Mouse (Mus musculus): Measurements from ENCODE around the gene Shmt2. TPM values are rescaled to one million over a fixed set of nuclear protein-coding genes. Genes with fewer than 3 reads are reported as not detected.

Shmt2 gene
- total RNA-seq, 2 experiments from 2014 or later: 43.7 to 45.1 TPM

- DNase-seq: no peak
These were observed 10.0 kb downstream of the Shmt2 start for GRCm38 (mm10) chr10:127512307-127512666.

DNA sequence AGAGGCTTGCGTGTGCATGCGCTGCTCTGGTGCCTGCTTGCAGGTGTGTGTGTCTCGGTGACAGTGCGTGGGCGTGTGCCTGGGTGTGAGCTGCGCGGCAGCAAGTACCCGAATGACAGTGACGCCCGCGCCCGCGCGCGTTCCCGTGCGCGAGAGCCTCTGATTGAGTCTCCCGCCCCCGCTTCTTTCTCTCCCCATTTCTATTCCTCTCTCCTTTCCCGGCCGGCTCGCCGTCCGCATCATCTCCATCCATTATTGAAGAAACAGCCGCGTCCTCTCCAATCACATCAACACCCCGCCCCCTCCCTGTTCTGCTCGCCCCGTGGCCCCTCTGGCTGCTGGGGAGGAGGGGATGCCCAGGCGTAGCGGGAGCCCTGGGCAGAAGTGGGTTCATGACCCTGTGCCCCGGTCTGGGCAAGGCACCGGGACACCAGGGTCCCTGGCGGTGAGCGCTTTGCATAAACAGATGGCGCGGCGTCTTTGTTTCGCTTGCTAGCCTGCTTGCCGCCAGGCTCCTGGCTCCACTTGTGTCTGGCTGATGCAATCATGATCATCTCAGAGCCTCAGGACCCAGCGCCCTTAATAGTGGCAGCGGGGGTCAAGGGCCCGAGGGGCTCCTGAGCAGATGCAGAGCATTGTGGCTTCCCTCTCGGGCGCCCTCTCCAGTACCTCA lies 10.5 kb downstream of the Shmt2 start:
- DNase-seq: peak; percentile 44

GRCm38 (mm10) chr10:127510895-127511617 lies 11.2 kb downstream of the Shmt2 start:
- DNase-seq: no peak

- no peak for DNase-seq
These were observed 12.2 kb downstream of the Shmt2 start for GRCm38 (mm10) chr10:127509837-127510701.

DNA sequence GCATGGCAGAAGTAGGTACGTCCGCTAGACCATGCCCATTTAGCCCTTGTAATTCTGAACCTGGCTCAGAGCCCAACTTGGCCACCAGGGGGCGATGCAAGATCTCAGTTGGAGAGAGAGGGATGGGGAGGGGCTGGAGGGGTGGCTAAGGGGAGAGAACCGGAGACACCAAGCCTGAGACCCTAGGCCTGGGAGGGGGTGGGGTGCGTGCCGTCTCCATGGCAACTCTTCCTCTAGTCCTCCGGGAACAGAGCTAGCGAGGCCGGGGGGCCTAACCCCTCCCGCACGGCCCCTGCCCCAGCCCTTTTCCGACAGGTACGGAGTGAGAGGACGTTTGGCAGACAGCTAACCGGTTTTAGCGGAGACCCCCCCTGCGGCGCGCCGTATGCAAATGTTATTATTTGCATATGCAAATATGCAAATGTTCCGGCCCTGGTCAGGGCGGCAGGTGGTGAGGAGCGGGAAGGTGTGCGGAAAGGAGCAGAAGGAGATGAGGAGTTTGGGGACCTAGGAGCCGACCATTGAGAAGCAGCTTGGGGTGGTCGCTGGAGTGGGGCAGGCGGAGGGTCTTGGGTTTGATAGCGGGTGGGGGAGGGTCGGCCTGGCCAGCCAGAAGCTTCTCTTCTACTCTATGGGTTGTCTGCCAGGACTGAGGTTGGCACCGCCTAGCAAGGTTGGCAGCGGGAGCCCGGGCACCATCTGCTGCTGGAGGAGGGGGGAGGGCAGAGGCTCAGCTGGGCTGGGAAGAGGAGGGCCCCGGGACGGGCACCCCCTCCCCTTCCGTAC lies 13.0 kb downstream of the Shmt2 start:
- peak; percentile 93 for DNase-seq

GRCm38 (mm10) chr10:127508239-127508638 lies 14.0 kb downstream of the Shmt2 start:
- peak; percentile 81 for DNase-seq

DNA sequence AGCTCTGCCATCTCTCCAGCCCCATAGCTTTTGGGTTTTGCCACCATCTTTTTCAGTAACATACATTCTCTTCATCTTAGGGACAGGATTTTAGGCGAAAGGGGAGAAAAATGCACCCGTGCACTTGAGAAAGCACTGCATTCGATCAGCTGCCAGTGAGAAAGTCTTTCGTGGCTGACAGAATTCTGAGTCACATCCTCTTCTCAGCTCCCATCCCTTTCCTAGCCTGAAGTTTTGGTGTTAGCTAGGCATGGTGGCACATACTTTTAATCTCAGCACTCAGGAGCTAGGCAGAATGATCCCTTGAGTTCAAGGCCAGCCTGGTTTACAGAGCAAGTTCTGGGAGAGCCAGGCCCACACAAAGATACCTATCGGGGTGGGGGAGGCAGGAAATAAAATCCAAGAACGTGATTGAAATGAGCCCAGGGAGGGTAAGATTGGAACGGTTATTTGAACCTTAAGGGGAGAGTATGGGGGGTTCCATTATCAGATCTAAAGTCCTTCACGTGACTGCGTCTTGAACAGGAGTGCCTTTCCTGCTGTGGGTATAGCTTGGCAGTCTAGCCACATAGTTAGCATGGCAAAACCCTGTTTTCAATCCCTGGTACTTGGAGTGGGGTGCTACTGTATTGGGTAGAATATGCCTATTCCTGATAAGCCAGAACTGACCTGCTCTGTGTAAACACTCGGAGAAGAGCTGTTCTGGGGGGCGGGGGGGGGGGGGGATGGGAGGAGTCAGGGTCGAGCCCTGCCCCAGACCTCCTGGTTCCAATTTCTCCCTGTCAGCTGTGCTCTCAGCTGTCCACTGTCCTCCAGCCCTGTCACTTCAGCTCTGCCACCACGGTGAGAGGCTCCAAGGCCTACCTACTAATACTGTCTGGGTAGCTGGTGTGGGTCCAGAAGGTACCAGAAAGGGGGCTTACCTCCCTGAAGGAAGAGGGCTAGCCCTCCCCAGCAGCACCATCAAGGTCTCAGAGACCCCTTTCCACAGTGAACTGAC lies 21.1 kb downstream of the Shmt2 start, which contains the start of gene Stac3:
Gene Stac3, plus strand, starts transcription at position 793 of the 1,000 bp plus-strand sequence.
- no peak for DNase-seq

GRCm38 (mm10) chr10:127500042-127500441 lies 22.2 kb downstream of the Shmt2 start:
- DNase-seq: no peak

GRCm38 (mm10) chr10:127499516-127499915 lies 22.7 kb downstream of the Shmt2 start:
- no peak for DNase-seq

DNA sequence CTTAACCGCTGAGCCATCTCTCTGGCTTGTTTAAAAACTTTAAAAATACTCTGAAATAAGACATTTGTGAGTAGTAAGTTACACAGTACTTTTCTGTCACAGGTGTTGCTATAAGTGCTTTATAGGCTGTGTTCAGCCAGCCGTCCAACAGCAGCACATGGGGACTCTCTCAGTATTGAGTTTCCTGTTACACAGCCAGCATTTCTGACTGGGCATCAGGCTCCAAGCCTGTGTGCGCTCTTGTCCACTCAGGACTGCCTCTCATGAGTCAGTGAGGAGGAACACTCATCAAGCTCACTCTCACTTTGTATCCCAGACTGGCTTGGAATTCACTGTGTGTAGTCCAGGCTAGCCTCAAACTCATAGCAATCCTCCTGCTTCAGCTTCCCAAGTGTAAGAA lies 26.1 kb downstream of the Shmt2 start:
- no peak for DNase-seq

GRCm38 (mm10) chr10:127492118-127492517 lies 30.1 kb downstream of the Shmt2 start:
- no peak for DNase-seq

DNA sequence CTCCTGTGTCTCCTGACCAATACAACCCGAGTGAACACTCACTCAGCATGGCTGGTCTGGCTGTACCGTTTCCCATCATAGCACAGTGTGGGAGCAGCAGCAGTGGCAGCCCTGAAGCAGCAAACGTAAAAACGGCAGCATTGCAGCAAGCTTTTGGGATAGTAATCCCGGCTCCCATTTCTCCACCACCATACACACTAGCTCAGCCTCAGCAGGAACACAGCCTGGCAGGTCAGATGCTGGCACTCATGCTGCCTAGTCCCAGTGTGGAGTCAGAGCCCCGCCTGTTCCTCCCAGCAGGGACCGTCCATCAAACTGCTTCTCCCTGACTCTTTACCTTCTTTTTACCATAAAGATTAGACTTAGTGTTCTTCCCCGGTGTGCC lies 31.1 kb downstream of the Shmt2 start:
- DNase-seq: no peak

DNA sequence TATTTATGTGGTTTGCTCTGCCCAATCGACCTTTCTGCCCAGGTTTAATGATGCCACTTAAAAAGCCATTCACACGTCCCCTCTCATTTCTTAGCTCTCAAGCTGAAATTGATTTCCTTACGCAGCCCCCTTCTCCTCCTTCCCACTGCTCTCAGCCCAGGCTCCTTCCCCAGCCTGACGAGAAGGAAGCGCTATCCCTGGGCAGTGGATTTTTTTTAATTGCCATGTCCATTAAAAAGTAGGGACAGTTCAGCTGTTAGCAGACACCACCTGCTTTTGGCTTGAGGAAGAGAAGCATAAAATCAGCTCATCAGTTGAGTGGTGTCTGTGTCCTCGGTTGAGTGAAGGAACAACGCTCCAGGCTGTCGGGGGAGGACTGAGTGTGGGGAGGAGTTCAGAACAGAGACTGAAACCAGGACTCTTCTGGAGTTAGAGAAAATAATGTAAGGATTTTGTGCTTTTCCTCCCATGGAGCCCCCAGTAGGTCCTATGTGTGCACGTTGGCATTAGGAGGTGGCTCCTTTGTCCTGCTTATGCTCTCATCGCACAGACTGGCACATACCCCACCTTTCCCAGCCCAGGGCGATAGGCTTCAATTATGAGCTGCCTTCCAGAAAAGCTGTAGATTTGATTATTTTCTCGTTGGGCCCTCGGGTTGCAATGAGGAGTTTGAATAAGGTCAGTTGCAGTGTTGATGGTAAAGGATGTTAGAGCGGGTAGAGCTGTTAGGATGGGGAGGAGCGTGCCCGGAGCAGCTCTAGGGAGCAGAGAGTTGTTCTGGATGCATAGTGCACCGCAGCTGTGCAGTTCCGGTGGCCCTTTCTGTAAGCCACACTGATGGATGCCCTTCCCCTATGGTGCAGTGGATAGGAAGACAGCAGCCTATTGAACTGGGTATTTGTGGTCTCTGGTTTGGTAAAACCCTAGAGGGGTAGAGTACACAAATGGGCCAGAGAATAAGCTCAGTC lies 31.8 kb downstream of the Shmt2 start:
- no peak for DNase-seq

DNA sequence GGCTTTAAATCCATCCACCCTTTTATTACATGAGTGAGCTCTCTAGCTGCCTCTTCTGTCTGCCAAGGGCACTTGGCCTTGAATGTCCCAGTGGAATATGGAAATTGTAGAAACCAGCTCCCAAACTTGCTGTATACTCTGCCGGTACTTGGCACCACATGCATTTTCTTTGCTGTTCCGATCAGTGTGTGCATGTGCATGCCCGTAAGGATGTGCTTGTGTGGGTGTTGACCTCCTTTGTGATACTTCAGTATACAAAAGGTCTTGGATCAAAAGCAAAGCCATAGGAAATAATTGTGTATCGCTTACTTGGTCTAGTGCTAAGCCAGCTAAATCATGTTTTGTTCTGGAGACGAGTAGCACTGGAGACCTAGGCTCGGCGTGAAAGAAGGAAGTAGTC lies 33.4 kb downstream of the Shmt2 start:
- no peak for DNase-seq

DNA sequence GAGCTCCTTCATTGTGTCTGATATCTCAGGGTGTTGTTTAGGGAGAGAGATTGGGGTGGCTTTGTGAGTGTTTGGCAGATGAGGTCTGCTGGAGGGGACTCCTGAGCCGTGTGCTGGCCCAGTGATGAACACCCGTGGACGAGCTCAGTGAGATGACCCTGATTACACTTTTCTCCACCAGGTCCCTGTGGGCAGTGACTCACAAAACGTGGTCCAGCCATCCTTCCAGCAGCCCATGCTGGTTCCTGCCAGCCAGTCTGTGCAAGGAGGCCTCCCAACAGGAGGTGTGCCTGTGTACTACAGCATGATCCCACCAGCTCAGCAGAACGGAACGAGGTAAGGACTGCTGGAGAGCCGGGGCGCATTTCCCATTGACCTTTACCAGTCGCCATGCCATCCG lies 37.0 kb downstream of the Shmt2 start:
- no peak for DNase-seq

GRCm38 (mm10) chr10:127480833-127481813 lies 41.1 kb downstream of the Shmt2 start:
- peak; percentile 61 for DNase-seq

DNA sequence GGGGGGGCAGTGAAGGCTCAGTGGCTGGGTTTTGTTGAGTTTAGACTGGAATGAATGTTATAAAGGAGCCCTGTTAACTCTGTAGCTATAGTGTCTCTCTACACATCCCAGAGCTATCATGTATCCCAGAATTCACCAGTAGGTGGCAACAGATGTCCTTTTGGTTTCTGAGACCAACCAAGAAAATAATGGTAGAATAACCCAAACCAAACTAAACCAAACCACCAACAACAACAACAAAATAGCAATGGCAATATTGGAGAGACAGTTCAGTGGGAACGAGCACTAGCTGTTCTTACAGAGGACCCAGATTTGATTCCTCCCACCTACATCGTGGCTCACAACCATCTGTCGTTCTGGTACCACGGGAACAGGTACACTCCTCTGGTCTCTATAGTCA lies 43.1 kb downstream of the Shmt2 start:
- DNase-seq: peak; percentile 25

GRCm38 (mm10) chr10:127477301-127477700 lies 44.9 kb downstream of the Shmt2 start:
- DNase-seq: no peak

- DNase-seq: no peak
These were observed 45.7 kb downstream of the Shmt2 start for GRCm38 (mm10) chr10:127476541-127476940.

Data from heart, postnatal 4 days (tissue).